Mouse (Mus musculus) stomach, embryonic 16.5 days (tissue): ENCODE results near the gene Cd163. TPM values are rescaled to one million over a fixed set of nuclear protein-coding genes. Genes with fewer than 3 reads are reported as not detected.
"Not testable (repeated sequence)": the region's sequence is repeated elsewhere in the genome, so short reads cannot be mapped to it uniquely, and the experiment has no call there.

ENCODE experiments used
- ATAC-seq: fragments of 200-750 bp; cut with Nextera tagmentation; 2 replicates; pipeline ENCODE4 v1.8.0; 2017; ENCODE audit warnings: moderate number of reproducible peaks, moderate TSS enrichment; ENCODE audit not compliant: insufficient read depth, low FRiP score
- H3K27ac ChIP-seq: fragments of 300-500 bp; sonication (generic); 2 replicates; pipeline ENCODE4 v1.5.1; 2014; ENCODE audit warnings: low read length
- H3K27me3 ChIP-seq: fragments of 300-500 bp; sonication (generic); 2 replicates; pipeline ENCODE4 v1.6.1; 2014; ENCODE audit warnings: low read length, control low read depth, mixed read lengths; ENCODE audit not compliant: control insufficient read depth, insufficient read depth
- H3K36me3 ChIP-seq: fragments of 300-500 bp; sonication (generic); 2 replicates; pipeline ENCODE4 v1.6.1; 2014; ENCODE audit warnings: low read length; ENCODE audit not compliant: control insufficient read depth, insufficient read depth
- H3K4me1 ChIP-seq: fragments of 300-500 bp; sonication (generic); 2 replicates; pipeline ENCODE4 v1.6.1; 2014; ENCODE audit warnings: low read length, control low read depth, mixed read lengths; ENCODE audit not compliant: control insufficient read depth, insufficient read depth
- H3K4me2 ChIP-seq: fragments of 300-500 bp; sonication (generic); 2 replicates; pipeline ENCODE4 v1.6.1; 2014; ENCODE audit warnings: low read depth, low read length, mixed read lengths
- H3K4me3 ChIP-seq: fragments of 300-500 bp; sonication (generic); replicated peaks from 2 replicates; pipeline ENCODE4 v1.5.1; 2014; ENCODE audit warnings: mild to moderate bottlenecking, low read length
- H3K9ac ChIP-seq: fragments of 300-500 bp; sonication (generic); 2 replicates; pipeline ENCODE4 v1.6.1; 2014; ENCODE audit warnings: low read length
- H3K9me3 ChIP-seq: fragments of 300-500 bp; sonication (generic); replicated peaks from 2 replicates; pipeline ENCODE4 v1.6.1; 2016; ENCODE audit warnings: low read length, control low read depth; ENCODE audit not compliant: control insufficient read depth
- WGBS: fragments of 180-500 bp; shearing (Covaris S2); extraction: QIAGEN DNeasy Blood & Tissue Kit; methylation state at CpG from one replicate; pipeline ENCODE4 v1.1.7; 2014; 5-methylcytosine and 5-hydroxymethylcytosine counted together
- polyA plus RNA-seq: library from polyadenylated mRNA; unstranded; fragments of >200 nt; fragmentation: Nextera tagmentation; extraction: Ambion mirVana; gene quantifications from 2 replicates; pipeline ENCODE4 v1.2.1, GENCODE M21; 2015

The Cd163 gene
- 0.89 and 0.99 TPM in 2 replicates for polyA plus RNA-seq

DNA sequence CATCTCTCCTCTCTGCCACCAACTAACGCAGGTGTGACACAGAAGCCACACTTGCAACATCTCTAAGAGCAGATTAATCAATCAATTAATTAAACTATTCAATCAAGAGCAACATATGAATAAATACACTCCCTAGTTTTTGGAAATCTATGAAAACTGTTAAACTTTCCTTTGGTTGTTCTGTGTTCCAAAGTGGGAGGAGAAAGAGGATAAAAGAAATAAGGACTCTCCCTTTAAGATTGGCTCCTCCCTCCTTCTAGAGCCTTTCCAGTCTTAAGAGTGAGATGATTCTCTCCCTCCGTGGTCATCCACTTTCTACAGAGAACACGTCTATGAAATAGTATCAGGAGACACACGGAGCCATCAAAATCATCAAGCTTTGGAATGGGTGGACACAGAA lies at the start of gene Cd163:
Gene Cd163, plus strand, starts transcription at position 301 of the 400 bp plus-strand sequence.
- H3K36me3 ChIP-seq, result no peaks in the 10 kb centered on the region
- no peaks in the 10 kb centered on the region for H3K4me1 ChIP-seq
- 80% methylated on average over 4 of the region's 4 CpGs for WGBS
- no peaks in the 10 kb centered on the region for H3K9me3 ChIP-seq
- H3K4me3 ChIP-seq, result no peak within 1 kb of the TSS
- H3K4me2 ChIP-seq, result no peak within 1 kb of the TSS
- ATAC-seq, result no peak
- no peak within 1 kb of the TSS for H3K27ac ChIP-seq
- H3K27me3 ChIP-seq, result no peaks in the 10 kb centered on the region
- H3K9ac ChIP-seq, result no peak within 1 kb of the TSS

DNA sequence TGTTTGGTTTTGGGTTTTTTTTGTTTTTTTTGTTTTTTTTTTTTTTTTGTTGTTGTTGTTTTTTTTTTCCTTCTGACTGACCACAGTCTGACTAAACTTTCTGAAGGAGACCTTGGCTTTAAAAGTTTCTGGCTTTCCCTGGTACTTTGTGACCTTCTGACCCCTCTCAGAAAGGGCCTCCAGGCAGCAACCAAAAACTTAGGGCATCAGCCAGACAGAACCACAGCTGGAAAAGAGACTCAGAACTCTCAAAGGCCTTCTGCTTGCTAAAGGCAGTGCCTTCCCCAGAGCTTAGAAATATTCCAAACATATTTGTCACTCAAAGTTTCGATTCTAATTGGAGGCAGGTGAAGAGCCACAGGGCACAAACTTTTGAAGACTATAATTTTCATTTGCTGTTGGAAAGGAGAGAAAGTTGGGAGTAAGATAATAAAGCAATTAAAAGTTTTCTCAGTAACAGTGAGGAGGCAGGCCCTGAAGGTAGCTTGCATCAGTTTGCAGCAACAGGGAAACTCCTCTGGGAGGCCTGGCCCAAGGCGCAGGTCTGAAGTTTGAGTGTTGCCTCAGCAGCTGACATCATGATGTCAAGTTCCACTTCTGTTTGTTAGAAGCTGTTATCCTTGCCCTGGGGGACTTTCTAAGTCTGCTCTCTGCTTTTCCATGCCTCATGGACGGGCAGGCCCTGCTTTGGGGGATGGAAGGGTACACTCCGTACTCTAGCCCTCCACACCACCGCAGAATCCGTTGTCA lies 48.6 kb upstream of the Cd163 start:
- Histone ChIP-seq H3K27ac (no peak overlapping the region), H3K4me1 (no peaks in the 10 kb centered on the region), H3K9ac (no peak overlapping the region), H3K36me3 (no peaks in the 10 kb centered on the region), H3K27me3 (no peaks in the 10 kb centered on the region), H3K4me3 (no peak overlapping the region), H3K4me2 (no peak overlapping the region), H3K9me3 (no peaks in the 10 kb centered on the region)
- WGBS, result 77% methylated on average over 6 of the region's 6 CpGs
- ATAC-seq, result no peak

DNA sequence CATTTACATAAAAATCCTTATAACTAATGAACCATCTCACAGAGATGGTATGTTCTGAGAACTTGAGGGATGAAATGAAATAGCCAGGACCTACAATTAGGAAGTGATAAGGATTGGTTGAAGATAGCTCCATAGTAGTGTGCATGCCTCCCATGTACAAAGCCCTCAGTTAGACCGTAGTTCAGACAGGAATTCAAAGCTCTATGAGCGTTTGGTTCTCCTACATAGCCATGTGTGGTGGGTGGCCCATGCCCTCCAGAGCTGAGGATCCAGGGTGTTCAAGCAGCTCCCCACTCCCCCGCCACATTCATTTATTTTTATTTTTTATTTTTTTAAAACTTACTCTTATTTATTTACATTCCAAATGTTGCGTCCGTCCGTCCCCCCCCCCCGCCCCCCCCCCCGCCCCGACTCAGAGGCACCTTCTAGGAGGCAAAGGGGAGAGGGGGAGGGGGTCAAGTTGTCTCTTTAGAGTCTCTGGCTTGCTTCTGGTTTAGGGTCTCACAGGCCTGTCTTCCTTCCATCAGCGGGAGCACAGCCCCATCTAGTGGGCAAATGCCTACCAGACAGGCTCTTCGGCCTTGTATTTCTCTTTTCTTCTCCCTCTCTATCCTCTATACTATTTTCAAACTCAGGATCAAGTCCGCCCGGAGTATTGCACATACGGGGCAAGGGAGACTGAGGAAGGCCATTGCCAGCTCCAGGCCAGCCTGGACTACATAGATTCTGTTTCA lies 44.1 kb upstream of the Cd163 start:
- Histone ChIP-seq H3K27me3 (no peaks in the 10 kb centered on the region), H3K9ac (no peak overlapping the region), H3K36me3 (no peaks in the 10 kb centered on the region), H3K4me1 (no peaks in the 10 kb centered on the region), H3K4me3 (no peak overlapping the region), H3K27ac (no peak overlapping the region), H3K4me2 (no peak overlapping the region), H3K9me3 (no peaks in the 10 kb centered on the region)
- peak; percentile 69; the same call in 1 of the 2 replicates for ATAC-seq
- 23% methylated on average over 11 of the region's 14 CpGs for WGBS

DNA sequence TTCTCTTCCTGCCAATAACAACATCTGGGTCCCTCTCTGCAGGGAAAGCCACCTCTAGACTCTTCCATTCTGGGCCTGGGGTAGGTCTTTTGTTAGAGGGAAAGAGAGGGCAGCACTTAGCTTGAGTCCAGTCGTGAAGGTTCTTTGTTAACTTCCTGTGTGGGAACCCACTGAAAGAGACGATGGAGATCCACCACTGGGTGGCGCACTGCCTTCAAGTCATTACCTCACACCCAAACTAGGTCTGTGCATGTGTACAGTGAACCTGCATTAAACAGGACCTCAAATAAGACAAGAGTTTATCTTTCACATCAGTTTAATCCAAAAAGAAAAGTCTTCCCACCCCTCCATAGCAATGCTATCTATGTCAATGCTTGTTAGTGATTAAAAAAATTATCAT lies 41.8 kb upstream of the Cd163 start:
- ATAC-seq, result 0 out of 2 replicates have a peak, but pooled peaks have one; percentile 47
- Histone ChIP-seq H3K36me3 (no peaks in the 10 kb centered on the region), H3K27me3 (no peaks in the 10 kb centered on the region), H3K4me1 (no peaks in the 10 kb centered on the region), H3K4me3 (no peak overlapping the region), H3K9ac (no peak overlapping the region), H3K9me3 (no peaks in the 10 kb centered on the region), H3K27ac (no peak overlapping the region), H3K4me2 (no peak overlapping the region)
- WGBS, result 4% methylated on average over 3 of the region's 3 CpGs

DNA sequence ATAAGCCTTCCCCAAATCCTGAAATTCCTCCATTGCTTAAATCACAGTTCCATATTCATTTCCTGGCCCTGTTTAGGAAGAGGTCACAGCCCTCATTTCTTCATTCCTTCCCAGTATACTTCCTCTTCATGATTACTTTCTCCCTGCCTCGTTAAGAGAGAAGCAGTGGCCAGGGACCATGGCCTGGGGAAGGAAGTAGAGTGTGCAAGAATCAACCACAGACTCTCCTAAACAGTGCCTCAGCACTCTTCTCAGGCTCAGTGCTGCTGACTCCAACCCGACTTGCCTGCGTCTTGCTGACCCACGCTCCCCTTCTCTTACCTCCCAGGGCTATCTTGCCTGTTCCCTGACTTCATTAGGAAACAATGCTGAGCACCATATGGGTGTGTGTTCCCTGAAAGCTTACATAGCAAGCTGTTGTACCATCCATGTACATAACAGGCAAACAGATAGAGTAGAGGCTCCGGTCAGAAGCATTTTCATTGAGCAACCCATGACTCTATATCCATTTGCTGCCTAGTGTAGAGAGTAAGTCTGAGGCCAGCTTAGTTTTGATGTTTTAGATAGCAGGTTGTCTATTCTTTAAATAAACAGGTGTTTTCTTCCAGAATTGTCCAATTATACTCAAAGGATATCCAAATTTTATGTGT lies 31.1 kb upstream of the Cd163 start:
- no peaks in the 10 kb centered on the region for H3K36me3 ChIP-seq
- no peaks in the 10 kb centered on the region for H3K4me1 ChIP-seq
- H3K27me3 ChIP-seq, result no peaks in the 10 kb centered on the region
- H3K27ac ChIP-seq, result no peak overlapping the region
- WGBS, result 65% methylated on average over 5 of the region's 5 CpGs
- no peaks in the 10 kb centered on the region for H3K9me3 ChIP-seq
- ATAC-seq, result no peak
- H3K4me3 ChIP-seq, result no peak overlapping the region
- H3K4me2 ChIP-seq, result no peak overlapping the region
- H3K9ac ChIP-seq, result no peak overlapping the region

DNA sequence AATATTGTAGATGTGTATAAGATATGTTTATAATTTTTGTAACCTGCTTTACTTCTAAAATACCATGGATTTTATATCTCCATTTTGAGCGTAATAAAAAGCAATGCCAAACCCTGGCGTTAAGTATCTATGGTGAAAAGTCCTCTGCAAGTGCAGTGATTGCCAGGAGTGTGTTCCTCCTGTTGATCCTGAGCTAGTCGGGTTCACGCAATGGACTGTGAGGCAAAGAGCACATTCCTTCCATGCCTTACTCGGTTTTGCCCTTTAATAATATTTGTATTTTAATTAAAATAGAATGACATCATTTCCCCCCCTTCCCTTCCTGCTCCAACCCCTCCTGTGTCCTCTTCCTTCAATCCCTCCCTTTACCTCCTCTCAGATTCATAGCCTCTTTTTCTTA lies 26.8 kb upstream of the Cd163 start:
- Histone ChIP-seq H3K36me3 (no peaks in the 10 kb centered on the region), H3K9me3 (no peaks in the 10 kb centered on the region), H3K4me1 (no peaks in the 10 kb centered on the region), H3K9ac (no peak overlapping the region), H3K27ac (no peak overlapping the region), H3K4me2 (no peak overlapping the region), H3K27me3 (no peaks in the 10 kb centered on the region), H3K4me3 (no peak overlapping the region)
- 72% methylated on average over 5 of the region's 5 CpGs for WGBS
- no peak for ATAC-seq

DNA sequence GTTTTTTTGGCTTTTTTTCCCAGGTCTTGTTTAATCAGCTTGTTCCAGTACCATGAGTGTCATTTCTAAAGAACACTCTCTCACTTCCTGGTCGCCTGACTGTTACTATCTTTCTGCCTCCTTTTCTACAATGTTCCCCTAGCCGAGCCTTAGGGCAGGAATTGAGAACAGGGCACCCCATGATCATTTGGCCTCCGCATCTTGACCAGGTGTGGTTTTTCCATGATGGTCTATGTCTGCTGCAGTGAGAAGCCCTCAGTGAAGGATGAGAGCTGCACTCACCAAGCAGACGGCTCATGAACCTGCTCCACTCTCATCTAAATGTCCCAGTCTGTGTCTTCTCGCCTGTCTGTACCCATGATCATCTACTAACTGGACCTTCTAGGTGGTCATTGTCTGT lies 26.2 kb upstream of the Cd163 start:
- 79% methylated on average over 5 of the region's 5 CpGs for WGBS
- Histone ChIP-seq H3K9ac (no peak overlapping the region), H3K4me2 (no peak overlapping the region), H3K36me3 (no peaks in the 10 kb centered on the region), H3K4me3 (no peak overlapping the region), H3K4me1 (no peaks in the 10 kb centered on the region), H3K27me3 (no peaks in the 10 kb centered on the region), H3K27ac (no peak overlapping the region), H3K9me3 (no peaks in the 10 kb centered on the region)
- no peak for ATAC-seq

DNA sequence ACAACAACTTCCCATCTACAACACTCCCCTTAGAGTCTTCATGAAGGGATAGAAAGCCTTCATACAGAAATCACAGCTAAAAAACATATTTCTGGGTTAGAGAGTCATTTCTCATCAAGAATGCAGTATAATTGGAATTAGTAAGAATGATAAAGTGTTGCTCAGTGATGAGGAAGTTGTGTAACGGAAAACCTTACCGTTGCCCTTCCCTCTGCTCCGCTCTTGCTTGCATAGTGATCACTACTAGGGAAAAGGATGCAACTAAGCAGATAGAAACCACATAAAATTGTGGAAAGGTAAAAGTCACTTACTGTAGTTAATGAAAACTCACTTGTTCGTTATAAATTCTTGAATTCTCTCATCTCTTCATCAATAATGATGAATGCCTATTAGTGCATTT lies 21.7 kb upstream of the Cd163 start:
- Histone ChIP-seq H3K4me1 (no peaks in the 10 kb centered on the region), H3K9ac (no peak overlapping the region), H3K36me3 (no peaks in the 10 kb centered on the region), H3K27ac (no peak overlapping the region), H3K27me3 (no peaks in the 10 kb centered on the region), H3K4me2 (no peak overlapping the region), H3K9me3 (no peaks in the 10 kb centered on the region), H3K4me3 (no peak overlapping the region)
- 85% methylated on average over 4 of the region's 4 CpGs for WGBS
- no peak for ATAC-seq

DNA sequence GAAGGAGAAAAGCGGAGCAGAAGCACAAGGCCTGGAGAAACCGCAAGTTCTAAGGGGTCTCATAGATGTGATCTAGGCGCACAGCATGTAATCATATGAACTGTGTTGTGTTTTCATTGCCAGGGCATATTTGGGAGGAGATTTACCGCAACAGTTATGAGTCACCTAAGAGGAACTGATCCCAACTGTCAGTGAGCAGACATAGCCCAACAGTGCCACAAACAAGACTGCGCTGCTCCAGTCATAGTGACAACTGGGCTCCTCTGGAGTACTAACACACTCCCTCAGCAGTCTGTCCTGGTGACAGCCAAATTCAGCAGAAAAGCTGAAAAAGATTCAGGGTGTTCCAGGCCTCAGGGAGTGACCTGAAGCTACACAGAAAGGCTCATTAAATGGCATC lies 7.1 kb upstream of the Cd163 start:
- H3K27ac ChIP-seq, result not testable (repeated sequence)

More for the DNA sequence above, 7.1 kb upstream of the Cd163 start:
- 91% methylated on average over 4 of the region's 5 CpGs for WGBS
- not testable (repeated sequence) for H3K9ac ChIP-seq, H3K36me3 ChIP-seq, H3K9me3 ChIP-seq, H3K4me1 ChIP-seq, ATAC-seq, H3K4me2 ChIP-seq, H3K4me3 ChIP-seq, H3K27me3 ChIP-seq
